Mouse (Mus musculus): ENCODE results near the gene Cabp7.

DNA sequence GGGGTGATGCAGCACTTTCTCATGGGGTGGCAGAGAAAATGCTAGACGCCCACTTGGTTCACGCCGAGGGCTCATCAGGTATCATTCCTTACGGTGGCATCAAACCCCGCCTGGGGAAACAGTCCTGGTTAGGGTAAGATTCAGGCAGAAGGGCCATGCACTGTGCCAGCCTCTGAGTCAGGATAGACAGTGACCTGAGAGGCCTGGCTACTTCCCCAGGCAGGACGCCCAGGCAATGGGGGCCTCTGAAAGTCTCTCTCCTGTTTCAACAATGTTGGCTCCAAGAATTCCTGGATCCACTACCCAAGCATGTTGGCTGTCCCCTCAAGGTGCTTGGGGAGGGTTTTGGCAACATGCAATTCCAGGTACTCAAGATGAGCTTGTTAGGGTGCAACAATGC lies 23.3 kb upstream of the Cabp7 start:
- TF ChIP-seq CTCF (conservative IDR thresholded peaks at IDR 0.05; ENCODE audit: insufficient read depth, insufficient read length, low read depth, low read length): no peak
- no peak for TF ChIP-seq POLR2A (IDR thresholded peaks at IDR 0.05; ENCODE audit: low read depth, low read length)
